Comparison of ENCODE assay signal across 15 mouse cellular contexts in the genomic region with DNA sequence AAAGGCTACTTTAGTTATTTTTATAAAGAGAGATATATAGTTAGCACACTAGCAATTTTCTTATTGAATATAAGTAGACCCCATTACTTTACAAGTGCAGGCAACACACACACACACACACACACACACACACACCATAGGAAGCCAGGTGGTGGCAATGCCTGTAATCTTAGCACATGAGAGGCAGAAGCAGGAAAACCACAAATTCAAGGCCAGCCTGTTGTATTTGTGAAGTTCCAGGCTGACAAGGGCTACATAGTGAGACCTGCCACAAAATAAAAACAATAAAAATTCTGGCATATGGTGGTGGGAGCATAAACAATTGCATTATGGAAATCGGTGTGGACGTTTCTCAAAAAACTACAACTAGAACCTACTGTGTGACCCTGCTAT.
A peak's percentile ranks its signal among the peaks of the same experiment; 100 is the strongest.
DNase-seq lines count a peak whose midpoint lies in the region.
"Had no signal": no experiment of that assay in that cellular context is flagged by ENCODE, and none has a peak within 500 bp of the region (broad histone marks: within the 10 kb centered on the region; RNA-seq: fewer than 3 reads in every experiment).

No protein-coding gene starts in this region.

- peak; percentile 59 for DNase-seq in CD4-positive helper T cell, adult 2 months (ENCODE audit: low read depth, low spot score)
- DNase-seq in T-cell, adult 2 months (ENCODE audit: low spot score) = peak; percentile 40
- DNase-seq in thymus, postnatal 0 days (ENCODE audit: low spot score) = peak; percentile 74
- peak; percentile 58 for DNase-seq in thymus, postnatal 4 days
- no peak for DNase-seq in cerebellum, postnatal 36 days
- DNase-seq in lung, postnatal 10 days = no peak
- DNase-seq: adrenal gland, adult 8-10 months; cerebellum, adult 2 months; cerebellum, postnatal 14 days; gastrocnemius, postnatal 36 days; heart, adult 2 months; kidney, adult 9 months; kidney, postnatal 10 days; lung, embryonic 14.5 days; spleen, adult 18-20 months had no signal

Comparison
In these comparisons a context has a peak if more than half of its experiments do, and no peak if none do; other contexts are left out.
1. DNase-seq: peak in CD4-positive helper T cell, adult 2 months (single experiment), T-cell, adult 2 months (single experiment), thymus, postnatal 0 days (single experiment) and thymus, postnatal 4 days (single experiment); none in cerebellum, postnatal 36 days (0 of 2) and lung, postnatal 10 days (single experiment).